Mouse (Mus musculus): ENCODE data around the gene Skiv2l.
"Not testable (repeated sequence)": the region's sequence is repeated elsewhere in the genome, so short reads cannot be mapped to it uniquely, and the experiment has no call there.

Gene Skiv2l

GRCm38 (mm10) chr17:34810411-34810810 is 39.6 kb downstream of the Skiv2l start:
- DNase-seq: peak in 1 of 2 experiments; percentile 20

DNA sequence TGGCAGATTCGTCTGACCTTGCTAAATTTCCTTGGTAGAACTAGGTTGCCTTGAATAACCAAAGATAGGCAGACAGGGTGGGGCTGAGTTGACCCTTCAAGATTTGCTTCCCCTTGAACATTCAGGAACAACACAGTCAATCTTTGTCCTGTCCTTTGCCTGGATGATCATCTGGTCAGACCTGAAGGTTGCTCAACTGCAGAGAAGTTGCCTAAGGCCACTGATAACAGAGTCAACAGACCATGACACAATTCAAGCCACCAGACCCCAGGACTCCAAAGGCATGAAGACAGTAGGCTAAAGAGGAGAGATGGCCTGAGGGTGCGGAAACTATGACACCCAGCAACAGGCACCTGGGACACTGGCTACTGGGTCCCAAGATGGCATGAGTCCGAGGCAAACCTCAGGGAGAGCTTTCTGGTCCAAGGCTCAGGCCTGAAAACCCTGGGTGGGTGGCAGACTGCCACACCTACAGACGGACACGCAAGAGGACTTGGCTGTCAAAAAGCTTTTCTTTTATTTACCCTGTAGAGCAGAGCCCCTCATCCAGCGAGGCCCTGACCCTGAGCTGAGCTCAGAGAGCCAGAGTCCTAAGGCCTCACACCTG is 41.3 kb downstream of the Skiv2l start:
- peak in 1 of 2 experiments; percentile 13 for DNase-seq

DNA sequence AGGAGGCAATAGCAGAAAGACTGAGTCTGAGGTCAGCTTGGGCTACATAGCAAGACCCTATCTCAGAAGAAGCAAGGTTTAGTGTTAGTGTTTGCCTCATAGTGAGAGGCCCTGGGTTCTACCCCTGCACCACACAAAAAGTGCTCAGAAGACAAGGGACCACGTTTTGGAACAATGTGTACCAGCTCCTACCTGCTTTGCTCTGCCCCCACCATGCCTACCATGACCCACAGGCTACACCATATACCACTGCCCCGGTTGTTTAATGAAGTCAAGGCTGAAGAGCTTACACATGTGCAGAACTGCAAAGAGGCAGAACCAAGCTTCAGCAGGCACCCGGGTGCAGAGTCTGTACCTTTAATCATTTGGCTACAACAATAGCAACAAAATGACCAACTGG is 42.8 kb downstream of the Skiv2l start:
- DNase-seq: no peak

DNA sequence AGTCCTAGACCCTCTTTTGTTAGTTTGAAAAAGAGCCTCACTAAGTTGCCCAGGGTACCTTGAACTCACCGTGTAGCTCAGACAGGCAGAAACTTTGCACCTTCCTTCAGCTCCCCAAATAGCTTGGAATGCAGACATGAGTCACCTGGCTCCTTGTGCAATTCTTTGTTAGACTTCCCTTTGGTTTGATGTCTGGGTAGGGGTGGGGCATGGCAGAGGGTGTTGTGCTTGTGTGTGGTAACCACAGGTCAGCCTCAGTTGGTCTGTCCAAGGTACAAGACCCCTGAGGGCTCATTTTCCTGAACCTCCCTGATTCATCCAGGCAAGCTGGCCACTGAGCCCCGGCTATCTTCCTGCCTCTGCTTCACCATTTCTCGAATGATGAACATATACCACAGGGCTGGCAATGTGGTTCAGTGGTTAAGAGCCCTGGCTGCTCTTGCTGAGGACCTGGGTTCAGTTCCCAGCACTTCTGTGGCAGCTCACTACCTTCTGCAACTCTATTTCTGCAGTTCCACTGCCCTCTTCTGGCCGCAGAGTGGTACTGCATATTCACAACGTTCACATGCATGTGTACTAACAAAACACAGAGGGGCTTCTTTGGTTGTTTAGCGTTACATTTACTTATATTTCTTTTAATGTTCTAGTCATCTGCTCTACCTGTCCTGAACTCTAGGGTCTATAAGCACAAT is 45.0 kb downstream of the Skiv2l start:
- DNase-seq: no peak

- DNase-seq: peak in 1 of 2 experiments; percentile 18
These were observed 45.7 kb downstream of the Skiv2l start, which contains the start of gene Cyp21a1 for GRCm38 (mm10) chr17:34804301-34804700. Gene Cyp21a1, minus strand, starts transcription at chr17:34804561.

- not testable (repeated sequence) for DNase-seq
These were observed 46.6 kb downstream of the Skiv2l start for GRCm38 (mm10) chr17:34803367-34803766.

DNA sequence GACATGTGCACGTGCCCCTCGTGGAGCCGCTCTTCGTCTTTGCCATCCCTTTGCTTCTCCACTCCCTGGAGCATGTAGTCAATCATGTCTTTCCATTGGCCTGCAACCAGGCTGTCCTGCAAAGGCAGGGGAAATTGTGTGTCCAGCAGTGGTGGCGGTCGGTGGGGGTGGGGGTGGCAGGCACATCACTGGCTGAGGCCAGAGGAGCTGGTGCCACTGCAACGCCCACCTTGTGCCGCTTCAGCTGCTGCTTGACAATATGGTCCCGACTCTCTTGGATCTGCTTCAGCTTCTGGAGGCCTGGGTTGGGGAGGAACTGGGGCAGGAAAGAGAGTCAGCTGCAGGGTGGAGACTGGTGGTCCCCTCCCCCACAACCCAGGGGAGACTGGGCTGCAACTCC is 47.3 kb downstream of the Skiv2l start:
- DNase-seq: not testable (repeated sequence)

- DNase-seq: peak in 1 of 2 experiments; percentile 14
These were observed 49.2 kb downstream of the Skiv2l start for GRCm38 (mm10) chr17:34800781-34801305.

DNA sequence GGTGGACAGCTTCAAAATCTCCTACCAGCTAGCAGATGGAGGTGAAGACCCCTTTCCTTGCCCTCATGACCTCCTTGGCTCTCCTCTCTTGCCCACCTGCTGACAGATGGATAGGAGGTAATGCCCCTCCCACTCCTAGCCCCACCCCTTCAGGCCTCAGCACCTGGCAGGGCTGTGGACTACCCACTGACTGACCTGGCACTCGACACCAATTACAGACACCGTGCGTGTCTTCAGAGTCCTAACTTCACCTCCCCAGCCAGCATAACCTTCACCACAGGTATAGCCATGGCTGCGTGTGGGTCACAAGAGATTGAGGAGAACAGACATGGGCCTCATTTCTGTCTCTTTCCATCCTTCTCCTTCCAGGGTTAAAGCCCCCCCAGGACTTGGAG is 50.5 kb downstream of the Skiv2l start:
- no peak for DNase-seq

DNA sequence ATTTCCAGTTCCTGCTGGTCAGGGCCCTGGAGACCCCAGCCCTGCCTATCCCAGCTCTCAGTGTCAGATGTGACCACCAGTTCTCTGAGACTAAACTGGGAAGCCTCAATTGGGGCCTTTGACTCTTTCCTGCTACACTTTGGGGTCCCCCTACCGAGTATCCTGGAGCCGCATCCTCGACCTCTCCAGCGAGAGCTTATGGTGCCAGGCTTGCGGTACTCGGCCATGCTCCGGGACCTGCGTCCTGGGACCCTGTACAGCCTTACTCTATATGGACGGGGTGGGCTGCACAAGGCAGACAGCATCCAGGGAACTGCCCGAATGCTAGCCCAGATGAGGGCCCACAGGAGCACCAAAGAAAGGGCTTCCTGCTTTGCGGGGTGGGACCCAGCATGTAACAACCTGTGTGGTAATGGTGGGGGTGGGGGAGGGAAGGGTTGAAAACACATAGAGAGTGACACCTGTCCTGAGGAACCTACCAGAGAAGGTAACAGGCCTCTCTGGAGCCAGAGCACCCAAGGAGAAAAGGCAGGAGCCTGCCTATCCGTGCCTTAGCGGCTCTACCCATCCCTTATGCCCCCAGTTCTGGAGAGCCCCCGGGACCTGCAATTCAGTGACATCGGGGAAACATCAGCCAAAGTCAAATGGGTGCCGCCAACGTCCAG is 51.0 kb downstream of the Skiv2l start:
- DNase-seq: no peak

DNA sequence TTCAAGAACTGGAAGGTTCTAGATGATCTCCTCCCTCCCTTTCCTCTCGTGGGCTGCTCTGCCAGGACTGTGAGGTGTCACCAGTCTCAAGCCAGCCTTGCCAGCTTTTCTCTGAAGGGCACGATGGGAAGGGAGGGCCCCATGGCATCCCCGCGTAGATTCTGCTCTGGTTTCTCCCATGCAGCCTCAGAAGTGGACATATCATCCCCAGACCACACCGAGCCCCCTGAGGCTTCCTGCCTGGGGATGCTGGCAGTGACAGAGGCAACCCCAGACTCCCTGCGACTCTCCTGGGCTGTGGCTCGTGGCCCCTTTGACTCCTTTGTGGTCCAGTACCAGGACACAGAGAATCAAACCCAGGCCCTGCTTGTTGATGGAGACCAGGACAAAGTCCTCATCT is 51.9 kb downstream of the Skiv2l start:
- not testable (repeated sequence) for DNase-seq

- DNase-seq: not testable (repeated sequence)
These were observed 52.6 kb downstream of the Skiv2l start for GRCm38 (mm10) chr17:34797211-34797995.

- DNase-seq: no peak
These were observed 53.5 kb downstream of the Skiv2l start for GRCm38 (mm10) chr17:34796311-34797140.

DNA sequence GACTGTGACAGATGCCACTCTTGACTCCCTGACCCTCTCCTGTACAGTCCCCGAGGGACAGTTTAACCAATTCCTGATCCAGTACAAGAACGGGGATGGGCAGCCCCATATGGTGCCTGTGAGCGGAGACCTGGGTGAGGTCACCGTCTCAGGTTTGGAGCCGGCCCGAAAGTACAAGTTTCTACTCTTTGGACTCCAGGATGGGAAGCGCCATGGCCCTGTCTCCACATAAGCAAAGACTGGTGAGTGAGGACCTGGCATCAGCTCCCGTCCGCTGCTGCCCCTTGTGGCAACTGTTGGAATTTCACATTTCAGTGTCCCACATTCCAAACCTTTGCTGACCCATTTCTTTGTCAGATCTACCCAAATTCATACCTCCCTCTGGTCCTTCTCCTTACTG is 54.4 kb downstream of the Skiv2l start:
- DNase-seq: peak; percentile 24 to 65

DNA sequence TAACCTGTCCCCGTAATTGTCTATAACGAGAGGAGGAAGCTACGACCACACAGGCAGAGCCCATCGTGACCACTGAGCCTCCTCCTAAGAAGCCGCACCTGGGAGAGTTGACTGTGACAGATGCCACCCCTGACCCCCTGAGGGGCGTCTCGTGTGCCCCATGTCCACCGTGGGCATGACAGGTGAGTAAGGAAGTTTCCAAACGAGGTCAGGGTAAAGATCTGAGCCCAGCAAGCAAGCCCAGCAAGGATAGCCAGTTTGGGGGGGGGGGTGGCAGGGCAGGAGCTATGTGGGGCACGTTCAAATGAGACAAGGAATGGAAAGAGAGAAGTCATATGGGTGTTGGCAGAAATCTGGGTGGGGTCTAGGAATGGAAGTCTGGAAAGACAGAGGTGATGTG is 55.0 kb downstream of the Skiv2l start:
- DNase-seq: no peak
